Mouse (Mus musculus): Measurements from ENCODE around the gene Vcl.

Gene Vcl

DNA sequence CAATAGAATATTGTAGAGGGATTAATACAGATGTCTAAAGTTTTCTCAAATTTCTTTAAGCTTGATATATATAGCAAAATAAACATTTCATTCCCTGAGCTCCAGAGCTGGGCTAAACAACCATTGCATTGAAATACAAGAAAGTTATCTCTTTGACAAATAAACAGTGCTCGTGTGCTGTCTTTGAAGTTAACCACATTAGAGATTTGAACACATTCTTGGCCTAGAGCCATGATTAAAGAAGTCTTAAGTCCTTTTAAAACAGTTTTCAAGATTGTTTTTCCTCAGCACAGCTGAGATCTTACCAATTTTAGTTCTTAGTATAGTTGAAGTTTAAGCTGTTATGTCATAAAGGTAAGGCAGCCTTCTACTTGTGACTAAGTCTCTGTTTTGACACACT is 135.1 kb downstream of the Vcl start:
- DNase-seq (ENCODE audit: low read depth, low spot score) = no peak

DNA sequence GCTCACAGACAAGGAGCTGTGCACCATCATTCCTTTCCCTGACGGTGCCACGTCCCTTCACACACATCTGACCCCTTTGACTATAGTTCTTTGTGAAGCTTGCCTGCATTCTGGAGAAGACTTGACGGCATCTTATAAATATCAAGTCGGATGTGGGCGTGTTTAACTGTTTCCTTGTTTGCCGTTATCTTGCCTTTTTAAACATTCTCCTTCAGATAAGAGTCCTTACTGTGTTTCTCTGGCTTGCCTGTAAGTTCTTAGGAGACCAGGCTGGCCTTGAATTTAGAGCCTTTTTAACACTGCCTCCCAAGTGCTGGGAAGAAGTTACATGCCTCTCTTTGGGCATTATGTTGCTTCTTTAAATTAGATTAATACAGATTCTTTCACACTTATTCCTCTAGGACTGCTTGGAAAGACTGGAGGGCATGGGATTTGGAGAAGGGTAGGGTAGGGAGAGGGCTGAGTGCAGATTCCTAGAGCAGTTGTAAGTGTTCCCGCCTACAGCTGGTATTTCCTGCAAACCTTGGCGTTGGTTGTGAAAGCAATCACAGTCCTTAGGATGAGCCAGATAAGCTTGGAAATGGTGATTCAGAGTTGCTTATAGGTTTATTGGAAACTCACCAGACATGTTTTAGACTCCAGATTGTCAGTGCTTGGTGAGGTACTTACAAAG is 136.4 kb downstream of the Vcl start:
- no peak for DNase-seq (ENCODE audit: low read depth, low spot score)

DNA sequence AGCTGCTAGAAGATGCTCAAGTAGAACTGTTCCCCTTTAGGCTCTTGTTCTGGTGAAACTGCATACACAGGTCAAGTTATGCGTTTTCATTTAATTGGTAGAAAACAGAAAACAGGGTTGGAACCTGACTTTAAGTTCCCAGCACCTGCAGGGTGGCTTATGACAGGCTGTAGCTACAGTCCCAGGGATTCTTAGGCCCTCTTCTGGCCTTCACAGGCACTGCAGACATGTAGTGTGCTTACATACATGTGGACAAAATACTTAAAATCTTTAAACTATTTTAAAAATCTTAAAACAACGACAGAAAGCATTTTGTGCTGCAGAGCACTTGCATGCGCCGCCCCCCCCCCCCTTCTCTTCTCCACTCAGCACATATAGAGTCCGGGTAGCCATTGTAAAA is 140.4 kb downstream of the Vcl start:
- DNase-seq (ENCODE audit: low read depth, low spot score) = peak; percentile 57

DNA sequence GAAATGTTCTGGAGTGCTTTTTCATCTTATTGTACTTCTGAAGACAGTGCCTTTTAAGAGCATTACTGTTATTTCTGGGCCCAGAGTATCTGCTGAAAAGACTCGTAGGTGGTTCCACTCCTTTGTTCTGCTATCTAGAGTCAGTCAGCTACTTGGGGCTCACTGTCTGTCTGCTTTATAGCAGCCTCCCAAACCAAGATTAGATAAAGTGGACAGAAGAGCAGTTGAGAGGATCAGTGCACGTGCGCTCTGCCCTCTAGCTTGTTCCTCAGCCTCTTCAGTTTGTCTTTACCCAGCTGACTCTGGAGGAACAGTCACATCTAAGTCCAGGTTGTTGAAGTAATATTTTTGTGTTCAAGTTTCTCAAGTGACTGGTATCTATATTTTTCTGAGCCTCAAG is 144.8 kb downstream of the Vcl start:
- no peak for DNase-seq (ENCODE audit: low read depth, low spot score)

DNA sequence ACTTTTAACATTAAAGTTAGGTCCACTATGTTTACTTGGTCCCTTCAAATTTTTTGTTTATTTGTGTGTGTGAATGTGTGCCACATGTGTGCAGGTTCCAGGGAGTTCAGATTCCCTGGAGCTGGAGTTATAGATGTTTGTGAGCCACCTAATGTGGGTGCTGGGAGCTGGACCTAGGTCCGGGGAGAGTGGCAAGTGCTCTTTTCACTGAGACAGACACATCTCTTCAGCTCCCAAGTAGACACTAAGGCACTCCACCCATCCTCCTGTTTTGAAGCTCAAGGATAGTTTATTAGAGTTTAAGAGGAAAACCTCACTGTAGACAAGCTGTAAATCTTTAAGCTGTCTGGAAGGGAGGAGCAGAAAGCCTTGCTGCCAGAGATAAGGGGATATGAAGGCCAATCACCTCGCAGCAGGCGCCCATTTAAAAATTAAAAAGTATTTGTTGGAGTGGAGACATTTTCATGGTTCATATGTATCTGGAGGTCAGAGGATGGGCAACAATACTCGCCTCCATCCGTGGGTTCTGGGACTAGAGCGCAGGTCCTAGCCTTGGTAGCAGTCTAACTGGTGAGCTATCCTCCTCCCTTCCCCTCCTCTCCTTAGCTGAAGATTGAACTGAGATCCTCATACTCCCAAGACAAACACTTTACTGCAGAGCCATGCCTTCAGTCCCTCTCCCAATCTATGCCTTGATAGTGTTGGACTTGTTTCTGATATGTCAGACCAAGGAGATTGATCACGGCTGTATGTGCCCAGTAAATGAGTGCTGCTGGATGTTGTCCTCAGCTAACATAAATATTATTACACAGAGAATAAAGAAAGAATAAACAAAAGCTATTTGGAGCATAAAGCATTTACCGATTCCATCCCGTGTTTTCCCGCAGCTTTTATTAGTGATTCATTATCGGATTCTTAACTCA is 145.5 kb downstream of the Vcl start:
- no peak for DNase-seq (ENCODE audit: low read depth, low spot score)

DNA sequence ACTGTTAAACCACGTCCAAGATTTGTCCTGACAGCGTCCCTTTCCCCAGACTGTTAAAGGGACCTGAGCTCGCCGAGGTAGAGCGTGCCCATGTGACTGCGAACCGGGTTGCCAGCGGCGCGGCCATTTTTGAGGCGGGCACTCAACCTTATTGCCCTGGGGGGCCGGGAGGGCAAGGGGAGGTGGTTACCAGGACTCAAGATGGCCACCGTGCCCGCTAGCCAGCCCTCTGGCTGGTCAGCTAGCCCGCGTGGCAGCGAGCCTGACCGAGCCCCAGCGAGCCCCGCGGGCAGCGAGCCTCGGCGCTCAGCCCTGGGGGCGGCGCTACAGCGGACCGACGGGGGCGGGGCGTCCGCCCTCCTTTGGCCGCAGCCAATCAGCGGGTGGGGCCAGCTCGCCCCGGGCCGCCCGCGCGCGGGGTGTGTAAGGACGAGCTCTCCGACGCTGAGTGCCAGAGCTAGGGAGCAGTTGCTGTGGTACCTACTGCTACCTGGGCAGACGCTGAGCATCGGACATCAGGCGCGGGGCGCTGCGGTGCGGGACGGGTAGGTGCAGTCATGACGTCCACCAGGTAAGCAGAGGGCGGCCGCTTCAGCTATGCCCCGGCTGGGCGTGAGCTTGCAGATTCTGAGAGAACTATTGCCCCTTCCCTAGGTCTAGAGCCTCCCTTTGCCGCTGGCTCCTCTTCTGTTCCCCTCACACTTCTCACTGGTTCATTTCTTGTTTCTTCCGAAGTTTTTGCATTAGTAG is 146.7 kb downstream of the Vcl start:
- DNase-seq (ENCODE audit: low read depth, low spot score) = peak; percentile 79

DNA sequence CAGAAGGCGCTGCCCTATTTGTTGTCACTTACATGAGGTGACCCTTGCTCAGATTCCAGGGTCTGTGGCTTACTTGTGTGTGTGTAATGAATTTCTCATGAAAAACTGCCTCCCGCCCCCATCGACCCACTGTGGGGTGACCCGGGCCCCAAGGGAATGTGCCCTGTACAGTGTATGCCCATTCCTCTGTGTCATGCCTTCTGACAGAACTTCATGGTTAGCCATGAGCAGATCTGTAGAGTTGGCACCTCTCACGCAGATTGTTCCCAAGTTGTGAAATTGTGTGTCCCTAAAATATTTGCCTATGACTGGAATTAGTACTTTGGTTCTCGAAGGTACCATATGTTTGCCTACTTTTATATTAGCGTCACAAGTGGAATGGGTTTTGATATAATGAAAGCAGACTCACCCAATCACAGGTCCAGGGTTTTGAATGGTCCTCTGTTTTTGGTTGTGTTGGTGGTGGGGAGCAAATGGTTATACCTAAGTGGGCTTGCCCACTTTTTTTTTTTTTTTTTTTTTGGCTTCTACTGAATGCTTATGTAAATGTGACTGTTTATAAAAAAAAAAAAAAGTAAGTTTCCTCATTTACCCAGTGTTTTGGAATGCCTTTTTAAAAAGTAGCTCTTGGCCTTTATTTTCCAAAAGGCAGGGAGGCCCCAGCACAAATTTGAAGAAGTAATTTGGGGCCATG is 147.4 kb downstream of the Vcl start:
- no peak for DNase-seq (ENCODE audit: low read depth, low spot score)

DNA sequence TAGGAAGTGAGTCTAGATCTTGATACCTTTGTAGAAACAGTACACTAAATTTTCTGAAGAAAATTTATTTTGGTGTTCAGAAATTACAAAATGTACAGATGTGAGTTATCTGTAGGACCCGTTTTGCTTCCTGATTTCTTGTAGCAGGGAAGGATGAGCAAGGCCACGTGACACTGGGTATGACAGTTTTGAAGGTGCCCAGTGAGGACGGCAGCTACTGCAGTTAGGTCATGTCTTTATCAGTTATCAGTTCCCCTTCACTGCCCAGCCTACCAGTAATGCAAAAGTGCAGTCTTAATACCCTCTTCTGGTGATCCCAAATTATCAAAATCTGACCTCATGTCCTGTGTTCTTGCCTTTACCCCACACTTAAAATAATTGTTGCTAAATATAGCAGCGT is 148.7 kb downstream of the Vcl start:
- DNase-seq (ENCODE audit: low read depth, low spot score) = no peak

DNA sequence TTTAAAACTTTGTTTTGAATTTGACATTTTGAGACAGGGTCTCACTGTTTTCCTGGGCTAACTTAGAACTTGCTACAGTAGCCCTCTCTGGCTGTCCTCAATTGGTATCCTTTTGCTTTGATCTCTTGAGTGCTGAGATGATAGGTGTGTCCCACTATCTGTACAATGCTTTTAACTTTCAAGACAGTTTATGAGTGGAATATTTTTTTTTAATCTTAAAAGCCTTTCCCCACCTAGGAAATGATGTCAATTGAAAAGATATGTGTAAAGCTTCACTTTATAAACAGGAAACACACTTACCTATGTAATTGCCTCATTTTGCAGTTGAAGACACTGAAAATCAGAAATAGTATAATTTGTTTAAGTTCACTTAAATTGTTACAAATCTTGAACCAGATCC is 149.3 kb downstream of the Vcl start:
- DNase-seq (ENCODE audit: low read depth, low spot score) = no peak

DNA sequence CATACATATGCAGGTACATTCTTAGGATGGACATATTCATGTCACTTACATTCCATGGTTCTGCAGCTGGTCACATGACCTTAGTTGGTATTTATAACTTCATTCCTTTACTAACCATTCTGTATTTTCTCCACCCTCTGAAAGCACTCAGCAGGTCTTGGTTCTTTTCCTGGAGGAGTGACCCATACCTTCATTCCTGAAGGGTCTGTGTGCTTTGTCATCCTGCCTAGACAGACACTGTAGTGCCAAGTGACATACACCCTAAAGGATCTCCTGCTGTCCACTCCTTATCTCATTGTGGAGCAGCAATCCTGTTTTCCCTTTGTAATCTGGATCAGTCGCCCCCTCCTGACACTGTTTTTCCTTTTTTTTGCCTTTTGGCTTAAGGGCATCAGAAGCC is 153.6 kb downstream of the Vcl start:
- no peak for DNase-seq (ENCODE audit: low read depth, low spot score)

All from ES-CJ7 (cell line).